ENCODE assay signal across 9 mouse cellular contexts in genomic region chr5:139344021-139344686, GRCm38 (mm10). TPM values are rescaled to one million over a fixed set of nuclear protein-coding genes. Genes with fewer than 3 reads are reported as not detected.
DNase-seq lines count a peak whose midpoint lies in the region; ATAC-seq and TF ChIP-seq lines count a peak whose summit lies in the region.
"Had no signal": no experiment of that assay in that cellular context is flagged by ENCODE, and none has a peak within 500 bp of the region (broad histone marks: within the 10 kb centered on the region; RNA-seq: fewer than 3 reads in every experiment).

No protein-coding gene starts in this region.

- peak; percentile 89 for DNase-seq in A20 (ENCODE audit: low read depth, low spot score)
- peak; percentile 50 for DNase-seq in adrenal gland, adult 8-10 months
- DNase-seq in embryo, embryonic 11.5 days (ENCODE audit: low read depth, low spot score) = peak; percentile 68
- DNase-seq in gastrocnemius, postnatal 4 days (ENCODE audit: low spot score in 2 of 2) = peak; percentile 70 to 81
- DNase-seq in limb, embryonic 11.5 days (ENCODE audit: low spot score) = peak; percentile 87
- DNase-seq in spleen, adult 18-20 months = peak; percentile 44 to 74

- H3K4me2 ChIP-seq in intestine, postnatal 0 days (replicated peaks; ENCODE audit: low read depth) = peak overlapping the region; percentile 82
- peak overlapping the region; percentile 97 for H3K4me2 ChIP-seq in limb, embryonic 11.5 days (ENCODE audit: low read depth, severe bottlenecking)
- H3K4me2 ChIP-seq in midbrain, embryonic 12.5 days (replicated peaks) = peak overlapping the region; percentile 96

- no peaks in the 10 kb centered on the region for H3K9me3 ChIP-seq in intestine, postnatal 0 days (ENCODE audit: control insufficient read depth)
- H3K9me3 ChIP-seq in limb, embryonic 11.5 days (ENCODE audit: control insufficient read depth, low read length) = no peaks in the 10 kb centered on the region
- H3K9me3 ChIP-seq in midbrain, embryonic 12.5 days = no peaks in the 10 kb centered on the region

- no peaks in the 10 kb centered on the region for H3K27me3 ChIP-seq in intestine, postnatal 0 days (replicated peaks; ENCODE audit: control insufficient read depth, insufficient read depth, low read length)
- no peaks in the 10 kb centered on the region for H3K27me3 ChIP-seq in limb, embryonic 11.5 days (ENCODE audit: control insufficient read depth, insufficient read depth, low read length)
- H3K27me3 ChIP-seq in midbrain, embryonic 12.5 days = 0 out of 2 replicates have a peak, but pooled peaks cover 6% of the 10 kb centered on the region

- H3K4me3 ChIP-seq in intestine, postnatal 0 days (ENCODE audit: low read depth, low read length) = peak overlapping the region; percentile 79
- peak overlapping the region; percentile 93 for H3K4me3 ChIP-seq in limb, embryonic 11.5 days (ENCODE audit: low read depth, low read length)
- H3K4me3 ChIP-seq in midbrain, embryonic 12.5 days = peak overlapping the region; percentile 85

- peak; percentile 86 for TF ChIP-seq CTCF in intestine, postnatal 0 days (IDR thresholded peaks at IDR 0.05; ENCODE audit: low read depth)

- WGBS in intestine, postnatal 0 days = 4% methylated on average over 12 of the region's 12 CpGs
- 6% methylated on average over 12 of the region's 12 CpGs for WGBS in limb, embryonic 11.5 days
- WGBS in midbrain, embryonic 12.5 days = 8% methylated on average over 12 of the region's 12 CpGs

- peak overlapping the region; percentile 77; the same call in 1 of the 2 replicates for H3K27ac ChIP-seq in intestine, postnatal 0 days (ENCODE audit: low read depth, low read length)
- H3K27ac ChIP-seq in limb, embryonic 11.5 days (replicated peaks; ENCODE audit: low read depth, low read length) = no peak overlapping the region; the same call in 1 of the 2 replicates
- H3K27ac ChIP-seq in midbrain, embryonic 12.5 days (replicated peaks) = peak overlapping the region; percentile 80

- H3K36me3 ChIP-seq in intestine, postnatal 0 days (ENCODE audit: control insufficient read depth, insufficient read depth) = peaks cover 34% of the 10 kb centered on the region
- peaks cover 13% of the 10 kb centered on the region; the same call in 1 of the 2 replicates for H3K36me3 ChIP-seq in limb, embryonic 11.5 days (ENCODE audit: control insufficient read depth, insufficient read depth, low read length)
- H3K36me3 ChIP-seq in midbrain, embryonic 12.5 days = peaks cover 35% of the 10 kb centered on the region

- H3K9ac ChIP-seq in intestine, postnatal 0 days (ENCODE audit: low read depth, low read length) = peak overlapping the region; percentile 91
- H3K9ac ChIP-seq in limb, embryonic 11.5 days (ENCODE audit: low read length) = peak overlapping the region; percentile 84
- H3K9ac ChIP-seq in midbrain, embryonic 12.5 days (replicated peaks) = peak overlapping the region; percentile 91

- peaks cover 3% of the 10 kb centered on the region; the same call in 1 of the 2 replicates for H3K4me1 ChIP-seq in intestine, postnatal 0 days (replicated peaks; ENCODE audit: control insufficient read depth, insufficient read depth, low read length)
- peaks cover 9% of the 10 kb centered on the region for H3K4me1 ChIP-seq in limb, embryonic 11.5 days (ENCODE audit: control insufficient read depth, insufficient read depth, low read length)
- peaks cover 18% of the 10 kb centered on the region for H3K4me1 ChIP-seq in midbrain, embryonic 12.5 days

- ATAC-seq in intestine, postnatal 0 days = peak; percentile 59
- peak; percentile 73 for ATAC-seq in limb, embryonic 11.5 days (ENCODE audit: insufficient number of reproducible peaks, low FRiP score, low TSS enrichment, low read depth)
- ATAC-seq in midbrain, embryonic 12.5 days (ENCODE audit: low FRiP score, low read depth) = peak; percentile 72

RNA-seq across cellular contexts. Expression of gene Cox19, which starts 7.1 kb away (rescaled TPM):
- total RNA-seq in adrenal gland, adult 8-10 months (2022) = 10 to 100 TPM; 59.6 to 79.9 (median 66.5) TPM
- total RNA-seq in gastrocnemius, postnatal 4 days (2021) = 10 to 100 TPM; 58.0 to 61.4 TPM
- polyA plus RNA-seq in intestine, postnatal 0 days (2015; fragmentation: Nextera tagmentation; extraction: Ambion mirVana) = 181 and 184 TPM in 2 replicates
- 117 and 120 TPM in 2 replicates for polyA plus RNA-seq in limb, embryonic 11.5 days (2014; fragmentation: Nextera tagmentation; extraction: Ambion mirVana)
- polyA plus RNA-seq in midbrain, embryonic 12.5 days (2016; fragmentation: Nextera tagmentation; extraction: Ambion mirVana) = 121 and 125 TPM in 2 replicates

RNA-seq across cellular contexts. Expression of gene Cyp2w1, which starts 8.3 kb away (rescaled TPM):
- total RNA-seq in adrenal gland, adult 8-10 months (2022) = not detected
- total RNA-seq in gastrocnemius, postnatal 4 days (2021) = not detected
- 15.8 and 18.1 TPM in 2 replicates for polyA plus RNA-seq in intestine, postnatal 0 days (2015; fragmentation: Nextera tagmentation; extraction: Ambion mirVana)
- polyA plus RNA-seq in limb, embryonic 11.5 days (2014; fragmentation: Nextera tagmentation; extraction: Ambion mirVana) = not detected in 2 replicates
- 0.20 and 0.64 TPM in 2 replicates for polyA plus RNA-seq in midbrain, embryonic 12.5 days (2016; fragmentation: Nextera tagmentation; extraction: Ambion mirVana)
- polyA plus RNA-seq: frontal cortex, adult 2 months had no signal

RNA-seq across cellular contexts. Expression of gene Adap1, which starts 18.7 kb away (rescaled TPM):
- 1 to 10 TPM; 2.5 to 7.0 (median 3.9) TPM for total RNA-seq in adrenal gland, adult 8-10 months (2022)
- 1 to 10 TPM; 5.4 to 6.9 TPM for total RNA-seq in gastrocnemius, postnatal 4 days (2021)
- polyA plus RNA-seq in intestine, postnatal 0 days (2015; fragmentation: Nextera tagmentation; extraction: Ambion mirVana) = 33.4 and 33.8 TPM in 2 replicates
- polyA plus RNA-seq in limb, embryonic 11.5 days (2014; fragmentation: Nextera tagmentation; extraction: Ambion mirVana) = 0.17 and 0.69 TPM in 2 replicates
- polyA plus RNA-seq in midbrain, embryonic 12.5 days (2016; fragmentation: Nextera tagmentation; extraction: Ambion mirVana) = 4.5 and 4.7 TPM in 2 replicates

RNA-seq across cellular contexts. Expression of gene Gpr146, which starts 33.3 kb away (rescaled TPM):
- 10 to 100 TPM; 13.6 to 25.0 (median 18.1) TPM for total RNA-seq in adrenal gland, adult 8-10 months (2022)
- 10 to 100 TPM in 1 of 2 experiments, 1 to 10 TPM in 1; 8.8 to 10.2 TPM for total RNA-seq in gastrocnemius, postnatal 4 days (2021)
- polyA plus RNA-seq in intestine, postnatal 0 days (2015; fragmentation: Nextera tagmentation; extraction: Ambion mirVana) = 2.5 and 2.6 TPM in 2 replicates
- polyA plus RNA-seq in limb, embryonic 11.5 days (2014; fragmentation: Nextera tagmentation; extraction: Ambion mirVana) = 1.9 and 2.3 TPM in 2 replicates
- polyA plus RNA-seq in midbrain, embryonic 12.5 days (2016; fragmentation: Nextera tagmentation; extraction: Ambion mirVana) = 1.8 and 2.6 TPM in 2 replicates

Comparison
In these comparisons a context has a peak if more than half of its experiments do, and no peak if none do; other contexts are left out.
1. RNA of gene Cyp2w1, which starts 8.3 kb away (polyA plus RNA-seq): 15.8 to 18.1 TPM in intestine, postnatal 0 days; 0.20 to 0.64 TPM in midbrain, embryonic 12.5 days and not detected in limb, embryonic 11.5 days; every median in the first group is over 10 times any median in the second.
2. Peak in every context shown above with its lines, with median percentiles within 50 percentile points of each other: DNase-seq, ATAC-seq, H3K4me2 ChIP-seq, H3K4me3 ChIP-seq and H3K9ac ChIP-seq.